Mouse (Mus musculus) v-Abl transformed pro-B cells (cell line): Measurements from ENCODE around the gene Rhbdd2.

Experiments used
- in situ Hi-C, 2 experiments: fragments of 400-800 bp; cut with MboI; formaldehyde crosslinking; loops; one replicate each; pipeline ENCODE4 v1.15.1; 2025; ENCODE audit not compliant: unreplicated experiment in 2 of 2

The Rhbdd2 gene

GRCm38 (mm10) chr5:135677251-135677650 is 44.8 kb downstream of the Rhbdd2 start:
- in situ Hi-C loops: no loop called here

- in situ Hi-C loops: no loop called here
Observed at GRCm38 (mm10) chr5:135678481-135678880, 46.1 kb downstream of the Rhbdd2 start.

GRCm38 (mm10) chr5:135680967-135681545 is 48.6 kb downstream of the Rhbdd2 start:
- in situ Hi-C loops: no loop called here

GRCm38 (mm10) chr5:135682009-135682408 is 49.6 kb downstream of the Rhbdd2 start:
- in situ Hi-C loops: no loop called here

GRCm38 (mm10) chr5:135682942-135683570 is 50.6 kb downstream of the Rhbdd2 start:
- in situ Hi-C loops: no loop called here

GRCm38 (mm10) chr5:135690401-135690800 is 58.0 kb downstream of the Rhbdd2 start:
- in situ Hi-C loops: no loop called here

GRCm38 (mm10) chr5:135691266-135691665 is 58.8 kb downstream of the Rhbdd2 start:
- in situ Hi-C loops: no loop called here

- in situ Hi-C loops: no loop called here
Observed at GRCm38 (mm10) chr5:135693281-135693853, 60.9 kb downstream of the Rhbdd2 start.

GRCm38 (mm10) chr5:135695277-135695721 is 62.9 kb downstream of the Rhbdd2 start:
- in situ Hi-C loops: no loop called here
